Mouse (Mus musculus) large intestine, adult 2 months (tissue): ENCODE data around the gene Rtl6. TPM values are rescaled to one million over a fixed set of nuclear protein-coding genes. Genes with fewer than 3 reads are reported as not detected.

Source experiments
- DNase-seq: peaks from one replicate; pipeline ENCODE4 v3.0.0-alpha.2; 2012; ENCODE audit warnings: low read depth, low spot score
- WGBS: fragments of 180-500 bp; shearing (Covaris S2); methylation state at CpG from one replicate; pipeline ENCODE4 v1.1.7; 2018; 5-methylcytosine and 5-hydroxymethylcytosine counted together
- polyA plus RNA-seq: library from polyadenylated mRNA; depleted of rRNA; stranded (reverse); fragments of >200 nt; gene quantifications from 2 replicates; pipeline ENCODE4 v1.2.3, GENCODE M21; 2012; rRNA removed

The Rtl6 gene
- polyA plus RNA-seq, 1 experiment, result 3.0 TPM

DNA sequence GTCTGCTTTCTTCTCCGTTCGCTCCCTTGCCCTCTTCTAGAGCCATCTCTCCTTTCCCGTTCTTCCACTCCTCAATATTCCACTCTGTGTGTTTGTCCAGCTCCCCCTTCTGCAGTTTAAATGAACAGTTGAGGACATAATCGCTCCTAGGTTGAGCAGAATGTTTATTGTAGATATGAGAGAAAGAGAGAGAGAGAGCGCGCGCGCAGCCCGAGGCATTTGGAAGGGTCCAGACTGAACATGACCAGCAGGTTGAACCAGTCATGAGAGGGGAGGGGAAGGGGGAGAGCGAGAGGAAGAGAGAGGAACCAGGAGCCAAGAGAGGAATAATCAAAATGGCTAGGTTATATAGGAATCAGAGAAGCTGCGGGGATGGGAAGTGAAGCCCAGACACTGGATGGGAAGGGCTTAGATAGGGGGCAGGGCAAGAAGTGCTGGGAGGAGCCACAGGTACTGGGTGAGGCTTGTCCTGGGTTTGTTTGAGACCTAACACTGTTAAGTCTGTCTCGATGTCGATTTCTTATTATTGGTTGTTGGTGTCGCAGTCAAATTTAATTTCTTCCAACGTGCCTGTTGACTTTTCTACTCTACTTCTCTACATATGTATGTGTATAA is 18.5 kb downstream of the Rtl6 start:
- DNase-seq, result no peak
- WGBS, result 47% methylated on average over 15 of the region's 15 CpGs

DNA sequence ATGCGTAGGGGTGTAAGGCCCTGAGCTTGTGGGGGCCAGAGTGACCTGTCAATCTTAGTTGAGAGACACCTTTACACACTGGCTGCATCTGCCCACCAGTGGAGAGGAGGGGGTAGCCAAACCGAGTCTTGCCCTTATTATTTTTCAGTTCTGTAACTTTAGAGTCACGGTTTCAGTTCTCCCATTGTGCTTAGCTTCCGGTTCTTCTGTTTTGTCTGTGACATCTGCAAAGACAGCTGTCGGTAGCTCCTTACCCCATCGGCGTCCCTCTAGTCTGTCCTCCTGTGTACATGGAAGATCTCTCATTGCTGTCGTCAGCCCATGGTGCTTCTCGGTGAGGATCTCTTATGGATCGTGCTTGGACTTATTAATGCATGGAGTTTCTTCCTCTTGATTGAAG is 20.5 kb downstream of the Rtl6 start:
- 86% methylated on average over 10 of the region's 10 CpGs for WGBS
- no peak for DNase-seq

DNA sequence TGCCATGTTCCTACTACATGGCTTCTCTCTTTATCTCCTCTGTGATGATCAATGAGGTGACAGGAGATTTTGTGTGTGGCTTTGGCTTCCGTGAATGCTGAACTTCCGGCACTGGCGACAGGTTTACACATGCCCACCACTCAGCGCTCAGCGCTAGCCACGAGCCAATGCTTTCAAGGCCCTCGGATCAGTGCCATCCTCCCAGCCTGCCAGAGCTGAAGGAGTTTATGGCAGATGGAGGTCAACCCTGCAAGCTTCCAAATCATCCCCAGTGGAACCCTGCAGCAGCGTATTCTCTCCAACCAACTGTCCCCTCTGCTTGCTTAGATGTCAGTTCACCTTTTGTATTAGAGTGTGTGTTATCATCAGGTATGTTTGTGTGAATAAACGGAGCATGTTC is 21.0 kb downstream of the Rtl6 start:
- DNase-seq, result no peak
- WGBS, result 95% methylated on average over 9 of the region's 9 CpGs

DNA sequence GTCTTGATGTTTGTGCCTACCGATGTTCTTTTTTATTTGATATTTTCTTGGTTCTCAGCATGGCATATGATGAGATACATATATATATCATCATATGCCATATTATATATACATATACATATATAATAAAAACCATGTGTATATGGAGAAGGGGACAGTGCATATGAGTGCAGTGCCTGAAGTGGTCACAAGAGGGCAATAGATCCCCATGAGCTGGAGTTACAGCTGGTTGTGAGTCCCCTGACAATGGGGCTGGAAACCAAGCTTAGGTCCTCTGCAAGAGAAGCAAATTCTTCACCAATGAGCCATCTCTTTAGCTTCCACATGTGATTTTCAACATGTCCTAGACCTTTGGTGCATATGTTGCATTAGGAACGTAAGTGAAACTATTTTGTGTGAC is 21.7 kb downstream of the Rtl6 start:
- WGBS, result 92% methylated on average over 2 of the region's 2 CpGs
- DNase-seq, result no peak

DNA sequence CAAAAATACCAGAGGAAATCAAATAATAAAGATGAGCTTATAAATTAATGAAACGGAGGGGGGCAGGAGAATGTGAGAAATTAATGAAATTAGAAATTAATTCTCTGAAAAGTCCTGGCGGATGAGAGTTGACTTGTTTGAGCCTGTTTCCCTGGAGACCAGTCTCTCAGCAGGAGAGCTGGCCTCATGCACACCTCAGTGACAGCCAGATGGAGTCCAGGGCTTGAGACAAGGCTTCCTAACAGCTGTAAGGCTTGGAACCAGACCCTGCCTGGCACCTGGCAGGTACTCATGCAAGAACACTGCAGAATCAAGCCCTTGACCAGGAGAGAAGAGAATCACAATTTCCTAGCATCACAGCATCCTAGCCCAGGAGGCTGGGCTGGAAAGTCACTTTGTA is 25.4 kb downstream of the Rtl6 start:
- DNase-seq, result no peak
- 71% methylated on average over 2 of the region's 2 CpGs for WGBS

DNA sequence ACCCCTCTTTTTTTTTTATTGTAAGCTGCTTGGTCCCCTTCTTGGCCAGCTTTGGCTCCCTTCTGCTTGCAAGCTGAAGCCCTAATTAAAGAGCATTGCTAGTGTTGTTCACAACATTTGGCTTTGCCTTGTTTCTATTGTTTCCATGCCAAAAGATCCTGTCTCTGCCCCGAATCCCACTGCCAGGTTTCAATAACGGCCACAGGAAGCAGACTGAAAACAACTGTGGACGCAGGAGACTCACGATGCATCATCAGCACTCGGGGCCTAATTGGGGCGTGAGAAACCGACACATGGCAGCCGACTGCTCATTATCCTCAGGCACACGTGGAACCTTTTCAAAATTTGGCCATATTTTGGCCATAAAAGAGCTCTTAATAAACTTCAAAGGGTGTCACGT is 26.1 kb downstream of the Rtl6 start:
- DNase-seq, result no peak
- 61% methylated on average over 10 of the region's 10 CpGs for WGBS

DNA sequence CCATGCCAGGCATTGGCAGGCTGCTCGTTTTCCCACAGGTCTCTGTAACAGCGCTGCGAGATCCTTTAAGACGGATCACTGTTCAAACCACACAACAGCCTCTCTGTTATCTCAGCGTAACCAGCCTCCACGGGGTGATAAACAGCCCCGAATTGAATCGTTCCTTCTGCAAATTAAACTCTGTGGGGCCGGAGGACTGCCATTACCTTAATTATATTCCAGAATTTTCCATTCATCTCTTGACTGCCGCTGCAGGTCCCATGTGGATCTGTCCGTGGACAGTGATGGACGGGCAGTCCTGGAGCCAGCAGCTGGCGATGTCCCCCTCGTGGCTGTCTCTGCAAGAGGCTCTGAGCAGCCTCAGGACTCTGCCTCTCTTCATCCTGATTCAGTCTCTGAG is 30.7 kb downstream of the Rtl6 start:
- WGBS, result 73% methylated on average over 14 of the region's 14 CpGs
- DNase-seq, result no peak

DNA sequence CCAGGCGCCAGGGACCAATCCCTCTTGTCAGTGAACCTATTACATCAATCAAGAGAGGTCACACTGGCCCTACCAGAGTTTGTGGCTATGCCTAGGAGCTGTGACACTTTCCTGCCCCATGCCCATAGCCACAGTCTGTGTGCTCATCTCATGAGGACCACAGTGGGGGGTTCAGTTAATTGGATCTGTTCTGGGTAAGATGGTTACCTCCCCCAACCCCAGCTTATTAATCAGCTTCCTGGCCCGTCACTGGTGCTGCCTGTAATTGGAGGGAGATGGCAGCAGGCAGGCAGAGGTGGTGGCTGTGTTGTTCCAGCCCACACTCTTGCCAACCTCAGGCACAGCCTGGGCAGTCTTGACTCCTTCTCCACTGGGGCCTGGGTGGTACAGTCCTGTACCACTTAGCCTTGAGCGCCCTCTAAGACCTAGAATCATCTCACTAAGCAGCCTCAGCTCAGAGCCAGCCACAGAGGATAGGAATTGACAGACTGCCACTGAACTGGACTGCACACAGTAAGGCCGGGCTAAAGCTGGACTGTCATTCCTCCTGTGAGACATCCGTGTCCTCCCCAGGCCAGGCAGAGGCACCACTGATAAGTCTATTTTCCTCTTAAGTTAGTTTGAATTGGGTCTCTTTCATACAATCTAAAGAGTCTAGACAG is 32.3 kb downstream of the Rtl6 start:
- 66% methylated on average over 5 of the region's 5 CpGs for WGBS
- no peak for DNase-seq

DNA sequence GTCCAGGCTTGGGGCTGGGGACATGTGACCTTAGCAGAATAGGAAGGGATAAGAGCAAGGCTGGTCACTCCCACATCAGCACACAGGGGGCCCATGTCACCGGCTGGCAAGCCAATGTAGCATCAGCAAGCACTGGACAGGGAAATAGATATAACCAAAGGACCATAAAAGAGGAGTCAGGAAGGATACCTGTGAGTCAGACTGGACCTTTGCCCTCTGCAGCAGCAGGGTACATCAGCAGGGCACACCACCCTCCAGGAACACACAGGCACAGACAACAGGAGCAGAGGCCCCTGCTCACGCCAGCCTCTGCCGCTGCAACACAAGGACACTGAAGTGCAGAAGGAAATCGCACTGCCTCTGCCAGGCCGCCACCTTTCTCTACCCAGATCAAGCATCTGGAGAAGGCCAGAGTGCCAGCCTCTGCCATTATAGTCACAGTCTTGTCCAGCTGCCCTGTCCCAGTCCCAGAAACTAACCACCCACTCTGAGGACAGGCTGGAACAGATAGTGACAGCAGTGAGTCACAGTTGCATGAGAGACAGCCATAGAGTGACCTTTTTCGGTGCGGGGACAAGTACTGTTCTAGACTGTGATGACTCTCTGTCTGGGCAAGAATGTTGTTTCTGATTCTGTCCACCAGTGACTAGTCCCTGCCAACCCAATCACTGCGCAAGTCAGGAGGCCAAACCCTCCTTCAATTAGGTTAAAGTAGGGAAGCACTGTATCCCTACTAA is 34.5 kb downstream of the Rtl6 start:
- WGBS, result 51% methylated on average over 8 of the region's 8 CpGs
- peak; percentile 35 for DNase-seq

DNA sequence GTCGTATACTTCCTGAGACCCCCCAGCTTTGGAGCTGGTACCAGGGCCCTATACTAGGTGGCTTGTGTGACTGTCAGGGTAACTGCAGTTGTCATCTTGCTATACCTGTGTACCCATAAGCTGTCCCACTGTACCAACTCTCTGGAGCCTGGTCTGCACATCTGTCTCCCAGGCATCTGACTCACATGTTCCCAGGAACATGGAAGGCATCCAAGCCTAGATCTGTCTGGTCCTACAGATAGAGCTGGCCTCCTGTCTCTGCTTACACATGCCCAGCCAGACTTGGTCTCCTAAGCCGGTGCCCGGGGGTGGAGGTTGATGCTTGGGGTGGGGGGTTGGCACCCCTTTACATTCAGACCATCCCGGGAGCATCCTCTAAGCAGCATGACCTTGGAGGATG is 36.1 kb downstream of the Rtl6 start:
- DNase-seq, result no peak
- 80% methylated on average over 4 of the region's 4 CpGs for WGBS

DNA sequence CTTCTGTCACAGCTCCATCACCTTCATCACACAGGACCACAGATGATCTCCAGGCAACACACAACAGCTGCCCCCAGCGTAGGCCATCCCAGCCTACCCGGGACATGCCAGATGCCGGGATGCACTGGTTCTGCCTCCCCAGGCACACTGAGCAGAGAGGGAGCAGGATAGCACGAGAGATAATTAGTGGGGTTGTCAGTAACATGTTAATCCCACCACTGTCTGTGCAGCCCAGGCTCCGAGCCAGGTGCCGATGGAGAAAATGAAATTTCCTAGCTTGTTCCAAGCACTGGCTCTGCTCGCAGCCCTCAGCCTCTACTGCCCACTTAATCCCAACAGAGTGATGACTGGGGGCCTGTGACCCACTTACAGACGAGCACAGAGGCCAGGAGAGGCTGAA is 39.1 kb downstream of the Rtl6 start:
- no peak for DNase-seq
- 77% methylated on average over 8 of the region's 8 CpGs for WGBS

DNA sequence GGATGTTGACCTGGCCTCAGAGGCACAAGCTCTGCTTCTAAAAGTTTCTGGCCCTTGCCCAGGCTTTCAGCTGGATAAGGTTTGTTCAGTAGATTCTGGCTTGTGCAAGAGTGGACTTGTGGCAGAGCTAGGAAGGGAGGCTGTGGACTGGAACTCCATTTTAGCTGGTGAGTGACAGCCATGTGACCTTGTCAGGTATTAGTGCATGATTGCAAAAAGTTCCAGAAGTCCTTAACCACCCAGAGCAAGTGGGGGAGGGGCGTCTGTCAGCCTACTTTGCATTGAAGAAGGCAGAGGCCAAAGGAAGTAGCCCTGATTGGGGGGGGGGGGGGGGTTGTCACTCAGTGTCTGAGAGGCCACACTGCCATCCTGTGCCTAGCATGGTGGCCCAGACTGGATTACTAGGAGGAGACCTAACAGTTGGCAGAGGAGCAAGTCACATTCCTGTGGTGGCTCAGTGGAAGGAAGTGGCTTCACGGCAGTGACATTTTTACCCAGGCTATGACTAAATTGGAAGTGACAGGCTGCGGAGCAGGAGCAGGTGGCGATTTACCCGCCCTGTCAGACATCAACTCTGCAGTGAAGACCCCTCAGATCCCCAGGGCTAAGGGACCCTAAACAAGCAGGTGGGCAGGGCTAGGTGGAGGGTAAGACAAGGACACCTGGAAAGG is 44.9 kb downstream of the Rtl6 start:
- 53% methylated on average over 5 of the region's 5 CpGs for whole genome bisulfite sequencing
- no peak for DNase-seq

DNA sequence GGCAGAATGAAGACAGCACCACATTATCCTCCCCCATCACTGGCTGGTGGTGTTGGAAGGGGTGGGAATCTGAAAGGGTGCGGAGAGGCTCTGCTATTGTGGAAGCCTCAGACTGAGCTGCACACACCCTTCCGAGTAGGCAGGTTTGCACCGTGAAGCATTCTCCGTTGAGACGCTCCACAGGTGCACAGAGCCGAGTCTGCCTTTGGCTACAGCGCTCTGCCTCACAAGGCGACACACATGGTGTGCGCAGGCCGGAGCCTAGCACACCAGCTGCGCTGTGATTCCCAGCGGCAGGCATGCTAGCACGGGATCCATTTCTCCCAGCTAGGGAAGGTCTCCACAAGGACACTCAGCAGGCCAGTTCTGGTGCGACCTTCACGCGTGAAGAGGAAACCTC is 47.6 kb downstream of the Rtl6 start:
- WGBS, result 78% methylated on average over 16 of the region's 16 CpGs
- DNase-seq, result no peak

DNA sequence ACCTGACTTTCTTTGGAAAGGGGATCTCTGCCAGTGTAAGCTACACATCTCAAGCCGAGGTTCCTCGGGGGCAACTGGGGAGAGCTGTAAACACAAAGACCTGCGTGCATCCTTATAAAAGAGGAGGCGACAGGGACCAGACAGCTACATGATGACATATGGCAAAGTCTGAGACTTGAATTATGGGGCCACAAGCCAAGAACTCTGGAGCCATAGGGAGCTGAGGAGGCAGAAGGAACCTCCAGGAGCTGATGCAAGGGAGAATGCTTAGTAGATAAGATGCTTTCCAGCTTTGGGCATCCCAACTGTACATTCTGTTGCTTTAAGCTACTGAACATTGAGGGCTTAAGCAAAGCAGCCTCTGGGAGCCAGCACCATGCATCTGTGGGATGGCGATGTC is 48.5 kb downstream of the Rtl6 start:
- 64% methylated on average over 5 of the region's 5 CpGs for WGBS
- DNase-seq, result no peak

DNA sequence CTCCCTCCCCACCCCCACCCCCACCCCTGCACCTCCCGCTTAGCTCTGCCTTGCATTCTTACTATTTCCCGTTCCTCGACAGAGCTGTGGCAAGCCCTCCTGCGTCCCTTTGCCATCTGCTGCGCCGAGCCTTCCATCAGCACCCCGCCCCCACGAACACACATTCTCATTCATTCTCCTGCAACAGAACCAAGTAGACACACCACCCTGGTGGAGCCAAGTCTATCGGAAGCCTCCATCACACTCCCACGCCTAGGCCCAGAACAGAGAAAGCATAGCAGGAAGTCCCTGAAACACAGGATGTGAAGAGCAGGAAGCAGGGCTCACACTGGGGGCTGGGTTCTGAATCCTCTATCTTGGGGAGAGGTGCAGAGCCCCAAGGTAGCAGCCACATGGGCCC is 51.6 kb downstream of the Rtl6 start:
- DNase-seq, result no peak
- WGBS, result 84% methylated on average over 10 of the region's 10 CpGs

DNA sequence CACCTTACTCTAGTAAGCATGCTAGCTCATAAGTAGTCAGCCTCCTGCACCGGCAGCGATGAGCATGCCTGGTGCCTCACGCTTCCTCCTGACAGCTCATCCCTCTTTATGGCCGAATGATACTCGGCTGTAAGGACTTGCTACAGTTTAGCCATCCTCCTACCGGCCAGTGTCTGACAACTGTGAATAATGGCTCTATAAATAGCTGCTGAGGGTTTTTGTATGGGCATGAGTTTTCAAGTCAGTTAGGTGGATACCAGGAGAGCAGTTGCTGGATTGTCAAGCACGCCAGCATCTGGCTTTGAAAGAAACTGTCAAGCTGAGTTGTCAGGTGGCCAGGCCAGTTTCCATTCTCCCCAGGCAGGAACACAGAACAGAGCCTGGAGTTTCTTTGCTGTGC is 52.7 kb downstream of the Rtl6 start:
- WGBS, result 9% methylated on average over 7 of the region's 7 CpGs

More for the DNA sequence above, 52.7 kb downstream of the Rtl6 start:
- no peak for DNase-seq

Other genes with a start within 250 kb of the Rtl6 start
- 5.7 and 6.2 TPM in 2 replicates for gene Parvg, start 233.8 kb downstream of the Rtl6 start, polyA plus RNA-seq
- gene Shisal1, start 110.7 kb downstream of the Rtl6 start, polyA plus RNA-seq, result 6.5 and 8.7 TPM in 2 replicates
- 52.4 and 54.3 TPM in 2 replicates for gene Prr5, start 111.8 kb upstream of the Rtl6 start, polyA plus RNA-seq
- 5.6 and 9.3 TPM in 2 replicates for gene Arhgap8, start 162.2 kb upstream of the Rtl6 start, polyA plus RNA-seq